Mouse (Mus musculus) liver, embryonic 12.5 days (tissue): ENCODE results near the gene Ank2. TPM values are rescaled to one million over a fixed set of nuclear protein-coding genes. Genes with fewer than 3 reads are reported as not detected.

Source experiments
- ATAC-seq: fragments of 200-750 bp; cut with Nextera tagmentation; 2 replicates; pipeline ENCODE4 v1.8.0; 2017; ENCODE audit warnings: moderate number of reproducible peaks, mild to moderate bottlenecking, moderate library complexity
- H3K27ac ChIP-seq: fragments of 300-500 bp; sonication (generic); 2 replicates; pipeline ENCODE4 v1.5.1; 2016; ENCODE audit warnings: mild to moderate bottlenecking
- H3K27me3 ChIP-seq: fragments of 300-500 bp; sonication (generic); replicated peaks from 2 replicates; pipeline ENCODE4 v1.6.1; 2016; ENCODE audit warnings: mild to moderate bottlenecking, moderate library complexity
- H3K36me3 ChIP-seq: fragments of 300-500 bp; sonication (generic); 2 replicates; pipeline ENCODE4 v1.6.1; 2016; ENCODE audit warnings: mild to moderate bottlenecking, moderate library complexity
- H3K4me1 ChIP-seq: fragments of 300-500 bp; sonication (generic); 2 replicates; pipeline ENCODE4 v1.6.1; 2016
- H3K4me2 ChIP-seq: fragments of 300-500 bp; sonication (generic); 2 replicates; pipeline ENCODE4 v1.6.1; 2016; ENCODE audit warnings: mild to moderate bottlenecking, moderate library complexity
- H3K4me3 ChIP-seq: fragments of 300-500 bp; sonication (generic); 2 replicates; pipeline ENCODE4 v1.5.1; 2016; ENCODE audit warnings: mild to moderate bottlenecking, moderate library complexity
- H3K9ac ChIP-seq: fragments of 300-500 bp; sonication (generic); 2 replicates; pipeline ENCODE4 v1.6.1; 2016; ENCODE audit warnings: mild to moderate bottlenecking, moderate library complexity
- H3K9me3 ChIP-seq: fragments of 300-500 bp; sonication (generic); replicated peaks from 2 replicates; pipeline ENCODE4 v1.6.1; 2016; ENCODE audit warnings: mild to moderate bottlenecking, moderate library complexity
- WGBS: fragments of 180-500 bp; shearing (Covaris S2); methylation state at CpG from one replicate; pipeline ENCODE4 v1.1.7; 2016; ENCODE audit not compliant: insufficient replicate concordance; 5-methylcytosine and 5-hydroxymethylcytosine counted together
- polyA plus RNA-seq: library from polyadenylated mRNA; unstranded; fragments of >200 nt; fragmentation: Nextera tagmentation; extraction: Ambion mirVana; gene quantifications from 2 replicates; pipeline ENCODE4 v1.2.1, GENCODE M21; 2016

The Ank2 gene
- polyA plus RNA-seq, 1 experiment from 2014 or later = 9.0 TPM

GRCm38 (mm10) chr3:127474115-127474514 is 25.0 kb downstream of the Ank2 start:
- Histone ChIP-seq H3K4me1 (peaks cover 7% of the 10 kb centered on the region), H3K4me2 (no peak overlapping the region), H3K4me3 (no peak overlapping the region), H3K27me3 (no peaks in the 10 kb centered on the region), H3K9me3 (no peaks in the 10 kb centered on the region), H3K9ac (no peak overlapping the region), H3K27ac (no peak overlapping the region), H3K36me3 (no peaks in the 10 kb centered on the region)
- 70% methylated on average over 6 of the region's 6 CpGs for WGBS
- no peak for ATAC-seq

GRCm38 (mm10) chr3:127469164-127469752 is 29.9 kb downstream of the Ank2 start:
- Histone ChIP-seq H3K4me1 (peaks cover 33% of the 10 kb centered on the region), H3K36me3 (no peaks in the 10 kb centered on the region), H3K27me3 (no peaks in the 10 kb centered on the region), H3K27ac (peak overlapping the region; percentile 46), H3K9ac (no peak overlapping the region), H3K9me3 (no peaks in the 10 kb centered on the region), H3K4me3 (no peak overlapping the region), H3K4me2 (peak overlapping the region; percentile 43)
- WGBS = 32% methylated on average over 4 of the region's 4 CpGs
- peak; percentile 56; the same call in 1 of the 2 replicates for ATAC-seq

GRCm38 (mm10) chr3:127468569-127468968 is 30.6 kb downstream of the Ank2 start:
- no peaks in the 10 kb centered on the region for H3K9me3 ChIP-seq
- H3K9ac ChIP-seq = no peak overlapping the region
- H3K4me1 ChIP-seq = peaks cover 33% of the 10 kb centered on the region
- no peaks in the 10 kb centered on the region for H3K27me3 ChIP-seq
- H3K27ac ChIP-seq = peak overlapping the region; percentile 46
- H3K36me3 ChIP-seq = no peaks in the 10 kb centered on the region
- peak; percentile 93 for ATAC-seq
- 31% methylated on average over 8 of the region's 8 CpGs for WGBS
- H3K4me3 ChIP-seq = no peak overlapping the region
- peak overlapping the region; percentile 43 for H3K4me2 ChIP-seq

DNA sequence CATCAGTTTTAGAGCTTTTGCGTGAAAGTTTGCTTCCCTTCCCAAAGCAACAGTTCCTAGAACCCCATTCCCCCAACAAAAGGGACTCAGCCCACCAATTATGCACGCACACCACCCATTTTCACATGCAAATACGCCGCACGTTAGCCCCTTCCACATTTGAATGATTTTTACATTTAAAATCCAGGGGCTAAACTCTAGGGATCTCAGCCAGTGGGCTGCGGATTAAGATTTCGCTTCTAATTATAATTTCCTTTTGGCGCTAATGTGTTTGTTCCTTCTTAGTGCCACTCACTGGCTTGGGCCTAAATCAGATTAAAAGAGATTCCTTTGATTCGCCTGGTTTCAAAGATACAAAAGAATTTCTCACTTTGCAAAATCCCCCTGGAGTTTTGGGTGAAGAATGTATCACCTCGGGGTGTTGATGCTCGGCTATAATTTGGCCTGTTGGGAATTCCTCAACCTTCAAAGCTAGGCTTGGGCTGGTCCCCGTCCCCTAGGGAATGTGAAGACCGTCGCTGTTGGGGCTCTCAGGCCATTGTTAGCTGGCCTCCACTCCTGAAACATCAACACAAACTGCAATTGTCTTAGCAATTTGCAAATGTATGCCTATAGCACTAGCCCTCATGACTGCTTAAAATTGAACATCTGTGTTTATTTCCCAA is 35.2 kb downstream of the Ank2 start:
- H3K9ac ChIP-seq = no peak overlapping the region
- no peaks in the 10 kb centered on the region; the same call in 1 of the 2 replicates for H3K27me3 ChIP-seq
- no peak for ATAC-seq
- no peak overlapping the region for H3K4me2 ChIP-seq
- H3K36me3 ChIP-seq = no peaks in the 10 kb centered on the region
- peaks cover 47% of the 10 kb centered on the region for H3K4me1 ChIP-seq
- no peak overlapping the region for H3K27ac ChIP-seq
- H3K4me3 ChIP-seq = no peak overlapping the region
- no peaks in the 10 kb centered on the region for H3K9me3 ChIP-seq
- WGBS = 70% methylated on average over 14 of the region's 14 CpGs

- H3K4me1 ChIP-seq = peaks cover 47% of the 10 kb centered on the region
- no peaks in the 10 kb centered on the region for H3K9me3 ChIP-seq
- no peaks in the 10 kb centered on the region for H3K36me3 ChIP-seq
- WGBS = 52% methylated on average over 9 of the region's 9 CpGs
- H3K27ac ChIP-seq = no peak overlapping the region
- no peak for ATAC-seq
- no peaks in the 10 kb centered on the region; the same call in 1 of the 2 replicates for H3K27me3 ChIP-seq
- H3K4me3 ChIP-seq = no peak overlapping the region
- H3K9ac ChIP-seq = no peak overlapping the region
- no peak overlapping the region for H3K4me2 ChIP-seq
Measured at GRCm38 (mm10) chr3:127463165-127463564, 36.0 kb downstream of the Ank2 start.

DNA sequence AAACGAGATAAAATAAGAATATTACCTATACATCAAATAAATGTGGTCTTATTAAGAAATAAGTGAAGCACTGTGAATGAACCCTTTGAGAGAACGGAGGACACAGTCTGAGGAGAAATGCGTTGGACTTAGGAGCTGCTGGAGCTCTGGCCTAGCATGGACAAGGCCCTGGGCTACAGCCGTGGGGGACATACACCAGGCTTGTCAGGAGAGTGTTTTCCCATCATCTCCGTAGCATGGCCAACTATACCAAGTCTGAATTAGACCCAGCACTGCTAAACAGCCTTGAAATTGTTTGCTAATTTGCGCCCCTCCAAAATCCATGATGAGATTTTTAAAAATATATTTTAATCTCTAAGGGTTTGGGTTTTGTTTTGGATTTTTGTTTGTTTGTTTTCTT is 36.7 kb downstream of the Ank2 start:
- 72% methylated on average over 6 of the region's 6 CpGs for WGBS
- no peak overlapping the region for H3K4me3 ChIP-seq
- H3K36me3 ChIP-seq = no peaks in the 10 kb centered on the region
- no peaks in the 10 kb centered on the region; the same call in 1 of the 2 replicates for H3K27me3 ChIP-seq
- no peak for ATAC-seq
- no peaks in the 10 kb centered on the region for H3K9me3 ChIP-seq
- H3K9ac ChIP-seq = no peak overlapping the region
- peaks cover 43% of the 10 kb centered on the region for H3K4me1 ChIP-seq
- H3K4me2 ChIP-seq = no peak overlapping the region
- H3K27ac ChIP-seq = no peak overlapping the region

DNA sequence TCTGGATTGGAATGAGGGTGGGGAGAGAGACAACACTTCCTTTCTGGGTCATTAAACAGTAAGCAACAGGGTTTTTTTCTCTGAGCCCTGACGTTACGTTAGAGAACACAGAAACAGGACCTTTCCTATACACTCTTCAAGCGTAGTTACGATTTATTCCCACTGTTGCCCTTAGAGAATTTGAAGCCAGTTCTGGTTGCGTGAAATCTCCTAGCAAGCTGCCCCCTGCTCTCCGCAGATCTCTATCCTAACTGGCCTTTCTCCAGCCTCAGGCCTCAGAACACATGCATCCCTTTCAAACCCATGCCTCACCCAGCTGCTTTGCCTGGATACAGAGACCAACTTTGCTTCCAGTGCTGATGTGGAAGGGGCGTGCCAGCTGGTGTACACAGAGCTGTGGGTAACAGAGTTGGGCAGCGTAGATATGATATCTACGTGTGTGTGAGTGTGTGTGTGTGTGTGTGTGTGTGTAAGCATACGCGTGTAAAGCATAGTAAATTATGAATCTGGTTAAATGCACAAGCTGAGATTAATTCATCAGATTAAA is 38.2 kb downstream of the Ank2 start:
- no peak overlapping the region for H3K9ac ChIP-seq
- H3K36me3 ChIP-seq = no peaks in the 10 kb centered on the region
- WGBS = 56% methylated on average over 11 of the region's 11 CpGs
- H3K27ac ChIP-seq = no peak overlapping the region
- no peak overlapping the region for H3K4me3 ChIP-seq
- no peak overlapping the region for H3K4me2 ChIP-seq
- peak; percentile 30; the same call in 1 of the 2 replicates for ATAC-seq
- H3K9me3 ChIP-seq = no peaks in the 10 kb centered on the region
- peaks cover 34% of the 10 kb centered on the region for H3K4me1 ChIP-seq
- no peaks in the 10 kb centered on the region; the same call in 1 of the 2 replicates for H3K27me3 ChIP-seq

DNA sequence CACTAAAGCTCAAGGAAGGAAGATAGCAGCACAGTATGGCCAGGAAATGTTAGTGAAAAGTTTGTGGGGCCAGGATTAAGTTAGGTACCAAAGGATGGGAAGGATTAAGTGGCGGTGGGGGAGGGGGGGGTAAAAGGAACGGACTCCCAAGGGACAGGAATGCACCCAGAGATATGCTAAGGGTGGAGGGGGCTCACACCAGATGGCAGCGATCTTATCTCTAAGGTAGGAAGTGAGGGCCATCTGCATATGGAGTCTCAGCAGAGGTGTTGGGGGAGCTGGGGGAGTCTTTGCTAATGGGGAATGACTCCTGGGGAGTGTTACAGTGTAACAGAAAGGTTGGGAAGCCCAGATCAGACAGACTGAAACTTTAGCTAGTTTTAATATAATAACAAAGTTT is 39.3 kb downstream of the Ank2 start:
- no peak overlapping the region for H3K27ac ChIP-seq
- no peaks in the 10 kb centered on the region; the same call in 1 of the 2 replicates for H3K27me3 ChIP-seq
- no peaks in the 10 kb centered on the region for H3K9me3 ChIP-seq
- peak; percentile 81 for ATAC-seq
- peak overlapping the region; percentile 67 for H3K4me2 ChIP-seq
- no peak overlapping the region for H3K4me3 ChIP-seq
- H3K36me3 ChIP-seq = no peaks in the 10 kb centered on the region
- H3K9ac ChIP-seq = no peak overlapping the region
- peaks cover 34% of the 10 kb centered on the region for H3K4me1 ChIP-seq
- 5% methylated on average over 3 of the region's 3 CpGs for WGBS

DNA sequence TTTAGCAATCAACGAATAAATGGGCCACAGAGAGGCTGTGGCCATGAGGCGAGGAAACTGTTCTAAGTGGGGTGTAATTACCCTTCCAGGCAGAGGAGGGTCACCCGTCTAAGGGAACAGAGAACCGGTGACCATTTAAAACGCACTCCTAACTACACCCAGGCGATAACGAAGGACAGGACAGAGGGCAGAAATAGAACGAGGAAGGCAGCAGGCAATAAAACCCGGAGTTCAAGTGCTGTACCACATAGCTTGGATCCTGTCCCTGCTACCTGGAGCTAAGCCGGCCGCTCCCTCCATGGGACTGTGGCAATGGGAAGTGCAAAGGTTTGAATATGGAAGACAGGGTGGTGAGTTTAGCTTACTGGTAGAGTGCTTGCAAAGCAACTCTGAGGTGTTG is 40.2 kb downstream of the Ank2 start:
- peak overlapping the region; percentile 39; the same call in 1 of the 2 replicates for H3K4me3 ChIP-seq
- no peaks in the 10 kb centered on the region for H3K36me3 ChIP-seq
- H3K9ac ChIP-seq = peak overlapping the region; percentile 46; the same call in 1 of the 2 replicates
- no peaks in the 10 kb centered on the region; the same call in 1 of the 2 replicates for H3K27me3 ChIP-seq
- H3K4me2 ChIP-seq = peak overlapping the region; percentile 67
- no peaks in the 10 kb centered on the region for H3K9me3 ChIP-seq
- H3K27ac ChIP-seq = 0 out of 2 replicates have a peak overlapping the region, but pooled peaks have one; percentile 22
- 0 out of 2 replicates have a peak, but pooled peaks have one; percentile 20 for ATAC-seq
- peaks cover 34% of the 10 kb centered on the region for H3K4me1 ChIP-seq
- WGBS = 16% methylated on average over 11 of the region's 11 CpGs

GRCm38 (mm10) chr3:127458420-127458798 is 40.7 kb downstream of the Ank2 start:
- Histone ChIP-seq H3K9me3 (no peaks in the 10 kb centered on the region), H3K4me3 (peak overlapping the region; percentile 39), H3K4me2 (peak overlapping the region; percentile 67), H3K9ac (peak overlapping the region; percentile 46), H3K36me3 (no peaks in the 10 kb centered on the region), H3K27me3 (no peaks in the 10 kb centered on the region; the same call in 1 of the 2 replicates), H3K27ac (peak overlapping the region; percentile 62; the same call in 1 of the 2 replicates), H3K4me1 (peaks cover 34% of the 10 kb centered on the region)
- peak; percentile 53; the same call in 1 of the 2 replicates for ATAC-seq
- WGBS = 6% methylated on average over 6 of the region's 6 CpGs

DNA sequence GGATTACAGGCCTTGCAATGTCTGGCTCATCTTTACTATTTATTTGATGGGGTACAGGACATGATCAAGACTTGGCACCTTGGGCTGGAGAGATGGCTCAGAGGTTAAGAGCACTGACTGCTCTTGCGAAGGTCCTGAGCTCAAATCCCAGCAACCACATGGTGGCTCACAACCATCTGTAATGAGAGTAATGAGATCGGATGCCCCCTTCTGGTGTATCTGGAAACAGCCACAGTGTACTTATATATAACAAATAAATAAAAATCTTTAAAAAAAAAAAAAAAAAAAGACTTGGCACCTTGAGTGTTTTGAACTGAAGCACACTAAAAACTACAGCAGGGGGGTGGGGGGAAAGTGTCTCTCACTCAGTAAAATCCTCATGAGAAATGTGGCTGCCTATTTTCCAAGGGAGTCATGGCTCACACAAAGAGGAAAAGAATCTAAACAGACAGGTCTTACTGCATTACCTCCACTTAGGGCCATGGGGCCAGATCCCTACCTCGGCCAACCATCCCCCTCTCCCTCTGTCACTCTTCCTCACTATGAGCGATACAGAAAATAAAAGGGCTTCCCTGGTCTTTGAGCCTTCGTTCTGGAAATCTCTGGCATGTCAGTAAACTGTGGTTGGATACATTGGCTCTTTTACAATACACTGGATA is 41.3 kb downstream of the Ank2 start:
- Histone ChIP-seq H3K9me3 (no peaks in the 10 kb centered on the region), H3K27me3 (no peaks in the 10 kb centered on the region; the same call in 1 of the 2 replicates), H3K4me3 (peak overlapping the region; percentile 39), H3K27ac (peak overlapping the region; percentile 62), H3K4me1 (peaks cover 34% of the 10 kb centered on the region), H3K4me2 (peak overlapping the region; percentile 67), H3K36me3 (no peaks in the 10 kb centered on the region), H3K9ac (peak overlapping the region; percentile 46)
- 17% methylated on average over 5 of the region's 5 CpGs for WGBS
- ATAC-seq = peak; percentile 6; the same call in 1 of the 2 replicates
